Mouse (Mus musculus) midbrain, embryonic 16.5 days (tissue): ENCODE measurements around the gene Sox4. TPM values are rescaled to one million over a fixed set of nuclear protein-coding genes. Genes with fewer than 3 reads are reported as not detected.

Source experiments
- ATAC-seq: fragments of 200-750 bp; cut with Nextera tagmentation; 2 replicates; pipeline ENCODE4 v1.8.0; 2017; ENCODE audit warnings: moderate TSS enrichment
- H3K27ac ChIP-seq: fragments of 300-500 bp; sonication (generic); 2 replicates; pipeline ENCODE4 v1.5.1; 2014; ENCODE audit warnings: mild to moderate bottlenecking, low read length, mixed read lengths
- H3K27me3 ChIP-seq: fragments of 300-500 bp; sonication (generic); 2 replicates; pipeline ENCODE4 v1.6.1; 2014; ENCODE audit warnings: low read depth, low read length, mixed read lengths; ENCODE audit not compliant: control insufficient read depth, insufficient read depth
- H3K36me3 ChIP-seq: fragments of 300-500 bp; sonication (generic); 2 replicates; pipeline ENCODE4 v1.6.1; 2014; ENCODE audit warnings: mild to moderate bottlenecking, low read length, moderate library complexity, mixed read lengths; ENCODE audit not compliant: control insufficient read depth, insufficient read depth
- H3K4me1 ChIP-seq: fragments of 300-500 bp; sonication (generic); 2 replicates; pipeline ENCODE4 v1.6.1; 2014; ENCODE audit warnings: mild to moderate bottlenecking, low read length, mixed read lengths; ENCODE audit not compliant: control insufficient read depth, insufficient read depth
- H3K4me2 ChIP-seq: fragments of 300-500 bp; sonication (generic); 2 replicates; pipeline ENCODE4 v1.6.1; 2014; ENCODE audit warnings: mild to moderate bottlenecking, low read length, mixed read lengths
- H3K4me3 ChIP-seq: fragments of 300-500 bp; sonication (generic); 2 replicates; pipeline ENCODE4 v1.5.1; 2014; ENCODE audit warnings: low read depth, mild to moderate bottlenecking, low read length, moderate library complexity, mixed read lengths
- H3K9ac ChIP-seq: fragments of 300-500 bp; sonication (generic); 2 replicates; pipeline ENCODE4 v1.6.1; 2014; ENCODE audit warnings: low read depth, low read length, mixed read lengths
- H3K9me3 ChIP-seq: fragments of 300-500 bp; sonication (generic); replicated peaks from 2 replicates; pipeline ENCODE4 v1.6.1; 2014; ENCODE audit warnings: mild to moderate bottlenecking, low read length, mixed read lengths; ENCODE audit not compliant: control insufficient read depth, poor library complexity, severe bottlenecking
- WGBS: fragments of 180-500 bp; shearing (Covaris S2); extraction: QIAGEN DNeasy Blood & Tissue Kit; methylation state at CpG from one replicate; pipeline ENCODE4 v1.1.7; 2014; 5-methylcytosine and 5-hydroxymethylcytosine counted together
- polyA plus RNA-seq: library from polyadenylated mRNA; unstranded; fragments of >200 nt; fragmentation: Nextera tagmentation; extraction: Ambion mirVana; gene quantifications from 2 replicates; pipeline ENCODE4 v1.2.1, GENCODE M21; 2015

The Sox4 gene
- polyA plus RNA-seq, 1 experiment from 2014 or later: 160 TPM

GRCm38 (mm10) chr13:28959068-28959440, 5.5 kb upstream of the Sox4 start:
- H3K27ac ChIP-seq: peak overlapping the region; percentile 99
- peak overlapping the region; percentile 96 for H3K4me2 ChIP-seq
- H3K4me1 ChIP-seq: peaks cover 13% of the 10 kb centered on the region; the same call in 1 of the 2 replicates
- peak overlapping the region; percentile 89 for H3K9ac ChIP-seq
- WGBS: 0% methylated on average over 17 of the region's 17 CpGs
- H3K4me3 ChIP-seq: peak overlapping the region; percentile 65
- no peaks in the 10 kb centered on the region for H3K36me3 ChIP-seq
- peak; percentile 31; the same call in 1 of the 2 replicates for ATAC-seq
- no peaks in the 10 kb centered on the region for H3K9me3 ChIP-seq
- no peaks in the 10 kb centered on the region for H3K27me3 ChIP-seq

DNA sequence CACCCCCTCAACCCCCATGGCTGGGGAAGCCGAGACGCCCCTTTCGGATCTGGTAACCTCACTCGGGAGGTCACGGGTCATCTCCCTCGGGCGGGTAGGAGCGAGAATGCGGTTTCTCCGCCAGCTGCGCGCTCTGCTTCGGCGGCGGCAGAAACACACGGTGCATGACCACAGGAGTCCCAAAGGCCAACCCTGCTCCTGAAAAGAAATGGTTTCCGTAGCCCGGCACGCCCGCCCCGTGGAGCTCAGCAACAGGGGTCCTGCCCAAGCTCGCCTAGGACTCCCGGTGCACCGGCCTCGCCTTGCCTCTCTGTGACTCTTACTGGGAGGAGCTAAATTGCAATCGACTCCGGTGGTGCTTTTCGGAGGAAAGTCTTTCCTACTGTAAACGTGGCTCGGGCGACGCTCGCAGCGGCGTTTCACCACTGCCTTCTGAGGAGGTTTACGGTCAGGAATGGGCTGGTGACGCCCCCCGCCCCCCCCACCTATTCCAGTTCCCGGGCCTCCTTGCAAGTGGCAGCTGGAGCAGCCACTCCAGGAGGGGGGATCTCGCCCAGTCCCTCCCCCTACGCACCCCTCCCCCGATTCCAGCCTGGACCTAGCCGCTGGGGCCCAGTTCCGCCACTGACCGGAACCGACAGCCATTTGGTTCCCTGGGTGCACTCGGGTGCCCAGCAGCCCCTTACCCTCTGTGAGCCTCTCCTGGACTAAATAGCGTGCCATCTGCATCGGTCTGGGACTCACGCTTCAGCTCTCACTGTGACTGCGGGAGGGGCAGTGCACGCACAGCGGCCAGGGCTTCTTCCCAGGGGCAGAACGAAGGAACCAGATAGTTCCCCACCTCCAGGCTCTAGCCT, 4.9 kb upstream of the Sox4 start:
- Histone ChIP-seq H3K4me2 (peak overlapping the region; percentile 96), H3K36me3 (no peaks in the 10 kb centered on the region), H3K9me3 (no peaks in the 10 kb centered on the region), H3K4me1 (peaks cover 13% of the 10 kb centered on the region; the same call in 1 of the 2 replicates), H3K4me3 (peak overlapping the region; percentile 65), H3K27ac (peak overlapping the region; percentile 99), H3K27me3 (no peaks in the 10 kb centered on the region), H3K9ac (peak overlapping the region; percentile 89)
- ATAC-seq: peak; percentile 69
- under 1% methylated on average over 51 of the region's 54 CpGs for WGBS

DNA sequence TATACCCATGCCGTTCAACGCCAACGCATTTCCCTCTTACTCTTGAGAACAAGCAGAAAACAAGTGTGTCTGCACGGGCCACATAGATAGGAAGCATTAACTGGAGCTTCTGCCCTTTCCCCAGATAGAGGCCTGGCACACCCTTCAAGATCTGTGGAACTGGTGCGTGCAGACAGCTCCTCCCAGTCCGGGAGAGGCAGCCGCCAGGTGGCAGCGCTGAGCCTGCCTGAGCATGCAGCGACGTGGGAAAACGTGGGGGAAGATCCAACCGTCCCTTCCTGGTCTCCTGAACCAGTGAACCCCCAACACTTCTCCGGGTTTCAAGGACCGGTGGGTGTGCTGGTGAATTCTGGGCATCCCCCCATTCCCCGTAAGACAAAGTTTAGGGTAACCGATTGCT, 4.3 kb upstream of the Sox4 start:
- peak overlapping the region; percentile 89 for H3K9ac ChIP-seq

DNA sequence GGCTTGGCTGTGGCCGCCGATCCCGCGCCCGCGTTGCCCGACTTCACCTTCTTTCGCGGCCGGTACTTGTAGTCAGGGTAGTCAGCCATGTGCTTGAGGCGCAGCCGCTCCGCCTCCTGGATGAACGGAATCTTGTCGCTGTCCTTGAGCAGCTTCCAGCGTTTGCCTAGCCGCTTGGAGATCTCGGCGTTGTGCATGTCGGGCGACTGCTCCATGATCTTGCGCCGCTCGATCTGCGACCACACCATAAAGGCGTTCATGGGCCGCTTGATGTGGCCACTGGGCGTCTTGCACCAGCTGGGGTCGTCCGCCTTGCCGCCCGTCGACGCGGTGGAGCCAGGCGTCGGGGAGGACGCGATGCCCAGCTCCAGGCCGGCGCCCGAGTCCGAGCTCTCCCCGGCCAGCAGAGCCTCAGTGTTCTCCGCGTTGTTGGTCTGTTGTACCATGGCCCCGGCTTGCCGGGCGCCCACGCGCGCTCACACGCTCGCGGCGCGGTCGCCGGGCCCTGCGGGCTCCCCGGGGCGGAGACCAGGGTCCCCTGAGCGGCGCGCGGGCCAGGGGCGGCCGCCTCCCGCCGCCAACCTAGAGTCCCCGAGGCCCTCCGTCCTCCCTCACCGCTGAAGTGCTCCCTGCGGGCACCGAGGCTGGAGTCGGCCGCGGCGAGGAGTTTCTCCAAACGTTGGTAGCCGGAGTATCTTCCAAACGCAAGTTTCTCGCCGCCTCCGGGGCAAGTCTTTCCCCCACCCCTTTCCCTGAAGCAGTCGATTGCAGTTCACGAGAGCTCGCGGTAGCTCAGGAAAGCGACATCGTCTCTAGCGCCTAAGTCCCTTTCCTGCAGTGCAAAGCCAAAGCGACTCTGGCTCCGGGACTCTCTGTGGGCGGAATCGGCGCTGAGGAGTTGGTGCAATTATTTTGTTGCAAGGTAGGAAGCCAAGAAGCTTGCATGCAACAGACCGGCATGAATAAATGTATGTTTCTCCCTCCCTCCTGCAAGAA, 639 bp downstream of the Sox4 start:
- Histone ChIP-seq H3K4me2 (peak overlapping the region; percentile 42), H3K4me3 (peak overlapping the region; percentile 100), H3K4me1 (peaks cover 15% of the 10 kb centered on the region; the same call in 1 of the 2 replicates), H3K27ac (peak overlapping the region; percentile 97), H3K9ac (peak overlapping the region; percentile 92), H3K9me3 (no peaks in the 10 kb centered on the region), H3K36me3 (no peaks in the 10 kb centered on the region), H3K27me3 (no peaks in the 10 kb centered on the region)
- under 1% methylated on average over 96 of the region's 98 CpGs for WGBS
- ATAC-seq: peak; percentile 44

More for the DNA sequence above, 4.3 kb upstream of the Sox4 start:
- under 1% methylated on average over 16 of the region's 16 CpGs for WGBS
- ATAC-seq: peak; percentile 61
- Histone ChIP-seq H3K4me3 (peak overlapping the region; percentile 65), H3K27me3 (no peaks in the 10 kb centered on the region), H3K36me3 (no peaks in the 10 kb centered on the region), H3K9me3 (no peaks in the 10 kb centered on the region), H3K4me2 (peak overlapping the region; percentile 96), H3K4me1 (peaks cover 13% of the 10 kb centered on the region; the same call in 1 of the 2 replicates), H3K27ac (peak overlapping the region; percentile 99)

DNA sequence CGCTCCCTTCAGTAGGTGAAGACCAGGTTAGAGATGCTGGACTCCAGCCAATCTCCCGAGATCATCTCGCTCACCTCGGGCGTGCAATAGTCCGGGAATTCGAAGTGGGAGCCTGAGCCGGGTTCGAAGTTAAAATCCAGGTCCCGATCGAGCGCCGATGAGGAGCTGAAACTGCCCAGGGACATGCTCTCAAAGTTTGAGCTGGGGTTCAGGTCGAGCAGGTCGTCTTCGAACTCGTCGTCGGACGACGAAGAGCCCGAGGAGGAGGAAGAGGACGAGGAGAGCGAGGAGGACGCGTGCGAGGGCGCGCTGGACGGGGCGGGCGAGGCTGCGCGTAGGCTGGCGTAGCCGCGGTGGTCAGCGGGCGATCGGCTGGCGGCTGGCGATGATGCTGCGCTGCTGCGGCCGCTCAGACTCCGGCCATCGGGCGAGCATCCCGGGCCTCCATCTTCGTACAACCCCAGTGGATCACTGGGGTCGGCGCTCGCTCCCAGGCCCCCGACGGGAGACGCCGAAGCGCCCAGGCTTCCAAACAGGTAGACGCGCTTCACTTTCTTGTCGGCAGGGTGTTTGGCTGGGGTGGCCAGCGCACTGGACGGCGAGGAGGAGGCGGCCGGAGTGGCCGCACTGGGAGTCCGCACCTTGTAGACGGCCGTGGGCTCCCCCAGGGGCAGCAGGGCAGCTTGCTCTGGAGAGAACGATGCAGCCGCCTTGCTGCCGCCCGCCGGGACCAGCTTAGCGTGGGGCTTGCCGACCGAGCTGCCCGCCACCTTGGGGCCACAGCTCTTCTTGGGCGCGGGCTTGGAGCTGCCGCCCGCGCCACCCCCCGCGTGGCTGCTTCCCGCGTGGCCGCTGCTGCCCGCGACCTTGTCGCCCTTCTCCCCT, 1.6 kb downstream of the Sox4 start:
- no peak for ATAC-seq
- Histone ChIP-seq H3K4me3 (peak overlapping the region; percentile 100), H3K9ac (peak overlapping the region; percentile 92), H3K4me1 (peaks cover 20% of the 10 kb centered on the region), H3K36me3 (no peaks in the 10 kb centered on the region), H3K27ac (peak overlapping the region; percentile 97), H3K9me3 (no peaks in the 10 kb centered on the region), H3K4me2 (peak overlapping the region; percentile 42), H3K27me3 (no peaks in the 10 kb centered on the region)
- WGBS: under 1% methylated on average over 89 of the region's 92 CpGs

DNA sequence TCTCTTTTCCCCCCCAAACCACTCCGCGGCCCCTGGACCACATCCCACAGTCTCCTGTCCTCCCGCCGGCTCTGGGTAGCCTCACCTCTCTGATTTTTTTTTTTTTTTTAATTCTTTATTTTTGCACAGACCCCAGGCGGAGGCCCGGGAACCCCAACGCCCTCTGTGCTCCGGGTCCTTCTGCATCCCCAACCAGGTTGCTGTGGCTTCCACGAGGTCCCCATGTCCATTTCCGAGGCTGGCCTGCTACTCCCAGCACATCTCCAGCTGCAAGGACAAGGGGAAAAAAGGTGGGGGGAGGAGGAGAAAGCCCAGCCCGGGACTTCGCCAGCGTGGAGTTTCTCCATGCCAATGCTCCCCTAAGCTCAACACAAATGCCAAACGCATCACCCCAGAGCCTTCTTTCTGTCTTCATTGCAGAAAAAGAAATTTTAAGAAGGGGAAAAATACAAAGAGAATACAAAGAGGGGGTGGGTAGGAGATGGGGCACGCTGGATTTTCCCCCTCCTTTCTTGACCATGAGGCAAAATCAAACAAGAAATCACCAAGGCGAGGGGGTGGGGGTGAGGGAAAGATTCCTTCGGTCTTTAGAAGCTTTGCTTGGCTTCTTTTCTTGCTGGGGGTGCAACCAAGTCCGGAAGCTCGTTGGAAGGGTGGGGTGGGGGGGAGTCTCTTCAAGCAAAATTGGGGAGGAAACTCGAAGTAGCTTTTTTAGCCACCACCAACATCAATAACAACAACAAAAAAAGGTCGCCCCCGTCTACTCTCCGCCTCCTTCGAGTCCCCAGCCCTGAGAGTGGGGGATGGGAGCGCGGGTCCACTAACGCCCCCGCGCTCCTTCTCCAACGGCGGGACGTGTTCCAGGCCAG, 2.7 kb downstream of the Sox4 start:
- no peaks in the 10 kb centered on the region for H3K27me3 ChIP-seq
- peak overlapping the region; percentile 97 for H3K27ac ChIP-seq
- WGBS: 1% methylated on average over 32 of the region's 32 CpGs
- no peaks in the 10 kb centered on the region for H3K36me3 ChIP-seq
- no peaks in the 10 kb centered on the region for H3K9me3 ChIP-seq
- peak overlapping the region; percentile 42 for H3K4me2 ChIP-seq
- peaks cover 28% of the 10 kb centered on the region for H3K4me1 ChIP-seq
- H3K9ac ChIP-seq: peak overlapping the region; percentile 92
- peak overlapping the region; percentile 100 for H3K4me3 ChIP-seq
- no peak for ATAC-seq

DNA sequence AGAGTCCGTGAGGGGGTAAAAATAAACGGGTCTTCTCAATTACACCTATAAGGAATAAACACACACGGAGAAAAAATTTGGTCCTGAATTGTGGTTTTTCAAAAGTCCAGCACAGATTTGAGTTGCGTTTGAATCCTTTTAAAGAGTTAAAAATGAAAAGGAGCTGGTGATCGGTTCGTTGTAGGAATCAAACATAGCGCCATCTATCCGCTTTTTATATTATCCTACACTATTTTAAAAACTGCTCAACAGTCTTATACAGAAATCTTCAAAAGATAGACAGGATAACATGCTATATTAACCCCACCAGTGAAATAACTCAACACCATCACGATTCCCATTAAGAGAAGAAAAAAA, 3.3 kb downstream of the Sox4 start:
- no peaks in the 10 kb centered on the region for H3K27me3 ChIP-seq
- H3K9me3 ChIP-seq: no peaks in the 10 kb centered on the region
- peak overlapping the region; percentile 92 for H3K9ac ChIP-seq

More for the DNA sequence above, 3.3 kb downstream of the Sox4 start:
- Histone ChIP-seq H3K36me3 (no peaks in the 10 kb centered on the region), H3K4me2 (peak overlapping the region; percentile 42), H3K4me1 (peaks cover 28% of the 10 kb centered on the region), H3K27ac (peak overlapping the region; percentile 97), H3K4me3 (peak overlapping the region; percentile 100)
- WGBS: 0% methylated on average over 9 of the region's 9 CpGs
- no peak for ATAC-seq
